Mouse (Mus musculus) bone marrow, adult 2 months (tissue): ENCODE data around the gene Atxn1.

Experiments used
- CTCF ChIP-seq: fragments of 200-500 bp; IDR thresholded peaks from 2 replicates; pipeline ENCODE4 v1.5.1; 2011; ENCODE audit warnings: low read length, control low read depth; ENCODE audit not compliant: control insufficient read depth, insufficient read depth
- POLR2A ChIP-seq: fragments of 200-500 bp; IDR thresholded peaks from 2 replicates; pipeline ENCODE4 v1.6.1; 2011; ENCODE audit warnings: low read depth, mild to moderate bottlenecking, control low read depth, low read length, borderline replicate concordance; ENCODE audit not compliant: control insufficient read depth

DNA sequence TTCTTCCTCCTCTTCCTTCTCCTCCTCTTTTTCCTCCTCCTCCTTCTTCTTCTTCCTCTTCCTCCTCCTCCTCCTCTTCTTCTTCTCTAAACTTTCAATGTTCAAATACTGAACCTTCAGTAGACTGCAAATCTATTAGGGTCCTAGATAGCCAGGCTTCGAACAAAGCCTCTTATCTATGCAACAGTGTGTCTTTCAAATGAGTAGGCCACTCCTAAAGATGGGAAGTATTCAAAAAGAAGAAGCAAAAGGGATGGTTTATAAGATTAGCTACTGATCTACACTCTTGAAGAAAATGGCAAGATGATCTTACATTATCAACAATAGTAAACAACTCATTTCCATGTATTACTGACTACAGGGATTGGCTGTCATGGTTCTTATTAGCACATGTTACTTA, 326.5 kb downstream of the Atxn1 start:
- TF ChIP-seq POLR2A = no peak
- no peak for TF ChIP-seq CTCF
